Mouse (Mus musculus) ovary, postnatal 10 days (tissue): ENCODE measurements around the gene Fam111a.

Source experiments
- DNase-seq: peaks from one replicate; pipeline ENCODE4 v3.0.0; 2022; ENCODE audit warnings: low spot score

The Fam111a gene

GRCm38 (mm10) chr19:12558219-12558618 lies 12.7 kb downstream of the Fam111a start:
- DNase-seq: no peak

DNA sequence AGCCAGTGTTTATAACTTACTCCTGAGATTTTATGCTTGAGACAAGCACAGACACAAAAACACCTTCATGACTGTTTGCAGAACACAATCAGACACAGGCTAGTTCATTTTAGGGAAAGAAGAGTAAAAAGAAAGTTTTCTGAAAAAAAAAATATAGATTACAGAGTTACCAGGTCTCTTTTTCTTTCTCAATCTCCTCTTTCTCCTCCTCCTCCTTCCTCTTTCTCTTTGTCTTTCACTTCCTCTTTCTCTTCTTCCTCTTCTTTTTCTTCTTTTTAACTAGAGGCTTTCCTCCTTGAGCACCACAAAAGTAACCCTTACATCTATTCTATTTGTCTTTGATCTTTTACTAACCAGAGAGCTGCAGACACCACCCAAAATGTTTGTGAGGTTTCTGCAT lies 18.7 kb downstream of the Fam111a start:
- DNase-seq: no peak

DNA sequence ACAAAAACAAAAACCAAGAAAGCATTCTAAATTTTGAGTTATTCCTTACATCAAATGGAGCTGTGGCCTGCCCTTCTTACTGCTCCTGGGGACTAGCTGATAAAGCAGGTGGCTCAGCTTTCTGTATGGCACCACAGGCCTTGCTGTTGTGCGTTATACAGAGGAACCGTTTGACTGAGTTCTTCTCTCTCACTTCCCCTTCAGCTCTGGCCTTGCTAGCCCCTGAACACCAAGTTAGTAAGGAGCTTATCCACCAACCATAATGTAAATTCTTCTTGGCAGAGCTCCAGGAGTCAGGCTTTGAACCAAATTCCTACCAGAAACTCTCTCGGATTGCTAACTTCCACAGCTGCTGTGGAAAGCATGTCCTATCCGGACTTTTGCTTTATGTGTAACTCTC lies 21.5 kb downstream of the Fam111a start:
- DNase-seq: no peak

- DNase-seq: no peak
Measured at GRCm38 (mm10) chr19:12570866-12571265, 25.3 kb downstream of the Fam111a start.

- DNase-seq: no peak
Measured at GRCm38 (mm10) chr19:12571687-12572086, 26.1 kb downstream of the Fam111a start.

DNA sequence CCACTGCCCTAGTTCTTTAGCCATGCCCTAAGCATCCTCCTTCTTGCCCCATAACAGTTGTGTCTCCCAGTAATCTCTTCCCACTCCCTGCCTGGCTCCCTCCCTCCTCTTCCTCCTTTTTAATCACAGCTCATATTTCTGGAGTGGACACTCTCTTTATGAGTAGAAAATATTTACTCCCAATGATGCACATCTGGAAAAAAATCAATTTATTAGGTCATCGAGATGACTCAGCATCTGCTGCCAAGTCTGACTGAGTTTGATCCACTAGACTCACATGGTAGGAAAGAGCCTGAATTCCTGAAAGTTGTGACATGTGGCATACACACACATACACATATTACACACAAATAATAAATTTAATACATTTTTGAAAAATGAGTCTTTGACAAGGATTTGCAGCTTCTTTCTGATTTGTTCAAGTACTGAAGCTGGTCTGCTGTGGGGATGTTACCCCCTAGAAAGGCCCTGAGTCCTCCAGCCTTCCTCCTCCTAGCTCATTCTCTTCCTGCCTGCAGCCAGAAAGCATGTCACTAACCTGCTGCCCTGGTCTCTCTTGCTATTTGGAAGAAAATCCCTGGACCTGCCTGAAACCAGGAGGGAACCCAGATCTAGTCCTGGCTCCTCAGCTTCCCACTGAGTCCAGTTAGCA lies 27.2 kb downstream of the Fam111a start:
- DNase-seq: no peak

- peak; percentile 47 for DNase-seq
Measured at GRCm38 (mm10) chr19:12573266-12574011, 27.9 kb downstream of the Fam111a start.

- no peak for DNase-seq
Measured at GRCm38 (mm10) chr19:12574012-12574407, 28.5 kb downstream of the Fam111a start.

DNA sequence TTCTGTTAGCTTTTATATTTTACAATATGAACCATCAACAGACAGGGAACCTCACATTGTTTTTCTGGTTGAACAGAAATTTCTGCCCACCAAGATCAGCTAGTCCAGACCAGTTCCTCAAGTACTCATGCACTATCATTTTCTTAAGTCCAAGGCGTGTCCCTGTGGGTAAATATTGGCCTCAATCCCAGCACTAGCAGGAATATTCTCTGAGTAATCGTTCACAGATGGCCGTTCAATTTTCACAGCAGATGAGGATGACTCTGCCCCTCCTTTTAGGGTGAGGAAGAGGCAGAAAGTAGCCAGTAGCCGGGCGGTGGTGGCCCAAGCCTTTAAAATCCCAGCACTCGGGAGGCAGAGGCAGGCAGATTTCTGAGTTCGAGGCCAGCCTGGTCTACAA lies 29.6 kb downstream of the Fam111a start:
- DNase-seq: no peak

DNA sequence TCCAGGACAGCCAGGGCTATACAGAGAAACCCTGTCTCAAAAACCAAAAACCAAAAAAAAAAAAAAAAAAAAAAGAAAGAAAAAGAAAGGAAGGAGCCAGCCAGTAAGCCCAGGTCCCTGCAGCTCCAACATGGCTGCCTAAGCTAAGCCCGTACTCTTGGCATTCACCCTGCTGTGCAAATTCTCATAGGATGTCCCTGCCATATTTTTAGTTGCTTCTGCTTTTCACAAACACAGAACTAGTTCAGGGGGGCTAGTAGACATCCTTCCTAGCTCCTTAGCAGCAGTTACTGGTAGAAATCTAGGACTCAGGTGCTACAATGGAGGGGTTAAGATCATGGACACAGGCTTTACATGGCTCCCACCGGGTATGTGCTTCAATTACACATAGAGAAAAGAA lies 30.0 kb downstream of the Fam111a start:
- DNase-seq: no peak

- DNase-seq: no peak
Measured at GRCm38 (mm10) chr19:12576639-12577038, 31.1 kb downstream of the Fam111a start.

GRCm38 (mm10) chr19:12585310-12585709 lies 39.8 kb downstream of the Fam111a start:
- no peak for DNase-seq

- no peak for DNase-seq
Measured at GRCm38 (mm10) chr19:12591908-12592307, 46.4 kb downstream of the Fam111a start.

GRCm38 (mm10) chr19:12595135-12595529 lies 49.6 kb downstream of the Fam111a start:
- DNase-seq: no peak

- DNase-seq: no peak
Measured at GRCm38 (mm10) chr19:12595530-12596289, 50.2 kb downstream of the Fam111a start.

DNA sequence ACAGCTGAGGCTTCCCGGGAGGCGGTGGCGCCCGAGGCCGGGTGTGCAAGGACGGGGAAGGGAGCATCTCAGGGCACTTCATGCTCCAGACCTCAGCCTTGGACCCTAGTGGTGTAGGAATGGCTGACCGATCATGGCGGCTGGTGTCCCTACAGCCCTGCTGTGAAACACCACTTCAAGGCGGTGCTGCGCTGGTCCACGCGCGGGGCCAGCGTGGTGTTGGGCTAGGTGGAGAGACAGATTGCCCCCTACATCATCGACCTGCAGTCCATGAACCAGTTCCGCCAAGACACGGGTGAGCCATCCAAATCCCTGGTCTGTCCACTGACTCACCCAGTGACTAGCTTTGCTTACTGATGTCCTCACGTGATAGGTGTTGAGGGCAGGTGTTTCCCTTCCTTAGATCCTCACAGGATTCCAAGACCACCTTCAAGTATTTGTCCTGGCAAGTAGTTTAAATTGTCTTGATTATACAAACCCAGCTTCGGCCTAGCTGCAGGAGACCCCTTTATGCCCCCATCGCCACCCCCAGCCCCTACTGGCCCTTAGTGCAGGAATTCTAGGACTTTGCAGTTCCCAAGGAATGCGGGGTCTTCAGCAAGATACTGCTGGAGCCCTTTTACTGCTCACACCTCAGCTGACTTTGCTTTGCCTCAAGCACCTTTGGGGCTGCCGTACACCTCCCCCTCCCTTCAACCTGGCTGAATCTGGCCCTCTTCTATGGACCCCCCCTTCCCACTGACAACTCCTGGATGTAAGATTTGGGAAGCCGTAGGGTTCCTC lies 50.9 kb downstream of the Fam111a start:
- no peak for DNase-seq

- no peak for DNase-seq
Measured at GRCm38 (mm10) chr19:12597073-12597405, 51.5 kb downstream of the Fam111a start.

GRCm38 (mm10) chr19:12598674-12599073 lies 53.1 kb downstream of the Fam111a start:
- DNase-seq: no peak

GRCm38 (mm10) chr19:12599674-12600073 lies 54.1 kb downstream of the Fam111a start, which contains the start of gene Gm4952:
Gene Gm4952, plus strand, starts transcription at chr19:12599974.
- no peak for DNase-seq

DNA sequence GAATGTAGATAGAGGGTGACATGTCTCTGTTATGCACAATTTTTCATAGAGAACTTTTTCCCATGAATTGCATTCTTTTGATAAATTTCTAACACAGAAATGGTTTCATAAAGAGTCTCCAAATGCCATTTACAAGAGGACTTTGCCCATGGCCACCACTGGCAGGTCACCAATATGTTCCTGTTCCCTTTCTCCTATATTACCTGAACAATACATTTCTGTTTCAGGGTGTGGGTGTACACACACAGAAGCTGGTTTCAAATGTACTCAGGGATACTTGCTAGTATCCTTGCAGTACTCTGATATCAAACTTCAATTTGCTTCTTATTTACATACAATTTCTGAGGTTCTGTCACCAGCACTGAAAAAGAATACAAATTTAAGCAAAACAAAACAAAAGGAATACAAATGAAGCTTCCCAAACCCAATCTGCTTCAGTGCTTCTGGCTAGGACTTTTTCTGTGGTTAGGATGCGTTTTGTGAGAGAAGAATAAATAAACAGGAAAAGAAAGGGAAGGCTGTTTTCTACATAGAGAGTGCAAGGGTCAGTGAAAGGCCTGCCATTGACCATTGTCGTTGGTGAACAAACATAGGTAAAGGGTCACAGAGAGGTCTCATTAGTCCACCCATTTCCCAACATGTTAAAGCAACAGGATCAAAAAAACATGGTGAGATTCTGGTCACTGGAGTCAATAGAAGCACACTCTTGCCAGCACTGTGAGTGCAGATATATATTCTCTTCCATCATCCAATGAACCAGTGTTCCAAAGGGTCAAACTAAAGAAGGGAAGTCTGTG lies 55.3 kb downstream of the Fam111a start:
- no peak for DNase-seq

DNA sequence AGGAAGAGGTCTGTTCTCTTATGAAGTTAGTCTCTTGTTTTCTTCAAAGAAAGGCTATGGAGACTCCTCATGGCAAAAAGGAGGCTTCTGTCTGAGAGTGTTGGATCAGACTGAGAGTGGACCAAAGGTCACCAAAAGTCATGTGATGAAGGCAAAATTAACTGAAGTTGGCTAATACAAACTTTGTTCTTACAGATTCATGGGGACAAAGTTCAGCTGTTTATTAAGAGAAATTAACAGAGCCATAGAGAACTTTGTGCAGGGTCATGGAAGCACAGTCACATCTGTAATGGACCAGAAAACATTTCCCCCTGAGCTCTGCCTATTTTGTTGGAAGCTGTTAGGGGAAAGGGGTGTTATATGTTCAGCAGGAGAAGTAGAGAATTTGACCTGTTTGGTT lies 62.8 kb downstream of the Fam111a start:
- no peak for DNase-seq
